Mouse (Mus musculus) right cerebral cortex, adult 2 months (tissue): ENCODE measurements around the gene Map1lc3b.

Experiments
- DNase-seq, 2 experiments: peaks; one replicate each; pipeline ENCODE4 v3.0.0; 2021 to 2022; ENCODE audit warnings: low spot score in 2 of 2

Map1lc3b gene

GRCm38 (mm10) chr8:121607661-121608060, 17.5 kb downstream of the Map1lc3b start:
- no peak for DNase-seq

GRCm38 (mm10) chr8:121609251-121609650, 19.1 kb downstream of the Map1lc3b start:
- DNase-seq: no peak

- no peak for DNase-seq
These were observed 19.8 kb downstream of the Map1lc3b start for GRCm38 (mm10) chr8:121609916-121610315.

- no peak for DNase-seq
These were observed 23.3 kb downstream of the Map1lc3b start for GRCm38 (mm10) chr8:121613419-121613818.

- DNase-seq: no peak
These were observed 29.3 kb downstream of the Map1lc3b start for GRCm38 (mm10) chr8:121619401-121619995.

GRCm38 (mm10) chr8:121620801-121621516, 30.8 kb downstream of the Map1lc3b start:
- DNase-seq: no peak

- no peak for DNase-seq
These were observed 31.7 kb downstream of the Map1lc3b start for GRCm38 (mm10) chr8:121621879-121622278.

GRCm38 (mm10) chr8:121623043-121623442, 32.9 kb downstream of the Map1lc3b start:
- no peak for DNase-seq

GRCm38 (mm10) chr8:121628681-121629080, 38.5 kb downstream of the Map1lc3b start:
- no peak for DNase-seq

- DNase-seq: no peak
These were observed 41.5 kb downstream of the Map1lc3b start for GRCm38 (mm10) chr8:121631645-121632071.

GRCm38 (mm10) chr8:121632401-121632800, 42.2 kb downstream of the Map1lc3b start:
- DNase-seq: no peak

GRCm38 (mm10) chr8:121635534-121635933, 45.4 kb downstream of the Map1lc3b start:
- DNase-seq: no peak

GRCm38 (mm10) chr8:121636180-121636579, 46.0 kb downstream of the Map1lc3b start:
- DNase-seq: no peak

- no peak for DNase-seq
These were observed 52.6 kb downstream of the Map1lc3b start for GRCm38 (mm10) chr8:121642804-121643203.

- DNase-seq: no peak
These were observed 53.2 kb downstream of the Map1lc3b start for GRCm38 (mm10) chr8:121643384-121643783.

- no peak for DNase-seq
These were observed 57.5 kb downstream of the Map1lc3b start for GRCm38 (mm10) chr8:121647511-121648215.
